Mouse (Mus musculus) limb, embryonic 14.5 days (tissue): Measurements from ENCODE around the gene Cx3cr1. TPM values are rescaled to one million over a fixed set of nuclear protein-coding genes. Genes with fewer than 3 reads are reported as not detected.

Source experiments
- ATAC-seq: fragments of 200-750 bp; cut with Nextera tagmentation; 2 replicates; pipeline ENCODE4 v1.8.0; 2017; ENCODE audit warnings: low read depth, moderate number of reproducible peaks, moderate TSS enrichment; ENCODE audit not compliant: low FRiP score
- DNase-seq: peaks from one replicate; pipeline ENCODE4 v3.0.0-alpha.2; 2015; ENCODE audit warnings: low spot score
- H3K27ac ChIP-seq: fragments of 300-500 bp; sonication (generic); replicated peaks from 2 replicates; pipeline ENCODE4 v1.5.1; 2014; ENCODE audit warnings: low read depth, mild to moderate bottlenecking, low read length, moderate library complexity, mixed read lengths
- H3K27me3 ChIP-seq: fragments of 300-500 bp; sonication (generic); 2 replicates; pipeline ENCODE4 v1.6.1; 2014; ENCODE audit warnings: low read length, mixed read lengths; ENCODE audit not compliant: control insufficient read depth, insufficient read depth
- H3K36me3 ChIP-seq: fragments of 300-500 bp; sonication (generic); 2 replicates; pipeline ENCODE4 v1.6.1; 2014; ENCODE audit warnings: mild to moderate bottlenecking, low read length, moderate library complexity, mixed read lengths; ENCODE audit not compliant: control insufficient read depth, insufficient read depth
- H3K4me1 ChIP-seq: fragments of 300-500 bp; sonication (generic); 2 replicates; pipeline ENCODE4 v1.6.1; 2014; ENCODE audit warnings: antibody characterized with exemption, low read length, mixed read lengths; ENCODE audit not compliant: control insufficient read depth, insufficient read depth
- H3K4me2 ChIP-seq: fragments of 300-500 bp; sonication (generic); replicated peaks from 2 replicates; pipeline ENCODE4 v1.6.1; 2014; ENCODE audit warnings: low read depth, mild to moderate bottlenecking, low read length, moderate library complexity; ENCODE audit not compliant: severe bottlenecking
- H3K4me3 ChIP-seq: fragments of 300-500 bp; sonication (generic); replicated peaks from 2 replicates; pipeline ENCODE4 v1.5.1; 2014; ENCODE audit warnings: low read length
- H3K9ac ChIP-seq: fragments of 300-500 bp; sonication (generic); 2 replicates; pipeline ENCODE4 v1.6.1; 2014; ENCODE audit warnings: mild to moderate bottlenecking, low read depth, low read length, moderate library complexity; ENCODE audit not compliant: severe bottlenecking
- H3K9me3 ChIP-seq: fragments of 300-500 bp; sonication (generic); 2 replicates; pipeline ENCODE4 v1.6.1; 2016; ENCODE audit warnings: low read length; ENCODE audit not compliant: control insufficient read depth
- POLR2A ChIP-seq: fragments of 200-500 bp; IDR thresholded peaks from 2 replicates; pipeline ENCODE4 v1.8.0; 2012; ENCODE audit warnings: inconsistent platforms, mild to moderate bottlenecking, moderate library complexity, borderline replicate concordance; ENCODE audit not compliant: insufficient read depth, insufficient read length; ENCODE audit errors: extremely low read depth
- WGBS: fragments of 180-500 bp; shearing (Covaris S2); extraction: QIAGEN DNeasy Blood & Tissue Kit; methylation state at CpG from one replicate; pipeline ENCODE4 v1.1.7; 2014; 5-methylcytosine and 5-hydroxymethylcytosine counted together
- polyA plus RNA-seq, 2 experiments: library from polyadenylated mRNA; depleted of rRNA in 1 of 2; stranded (reverse) in 1 of 2; unstranded in 1 of 2; fragments of >200 nt; fragmentation: Nextera tagmentation in 1 of 2; extraction: Ambion mirVana in 1 of 2; gene quantifications; 2 replicates each; pipeline versions ENCODE4 v1.2.1 to v1.2.3; 2012 to 2014

The Cx3cr1 gene
- polyA plus RNA-seq, 2 experiments: 10.1 to 11.0 TPM

- no peak for TF ChIP-seq POLR2A
- WGBS: 69% methylated on average over 4 of the region's 4 CpGs
- H3K27me3 ChIP-seq: no peaks in the 10 kb centered on the region
- H3K36me3 ChIP-seq: no peaks in the 10 kb centered on the region
- no peak overlapping the region for H3K4me3 ChIP-seq
- no peaks in the 10 kb centered on the region for H3K9me3 ChIP-seq
- H3K9ac ChIP-seq: no peak overlapping the region
- H3K27ac ChIP-seq: no peak overlapping the region
- H3K4me2 ChIP-seq: no peak overlapping the region
- DNase-seq: no peak
- H3K4me1 ChIP-seq: peaks cover 22% of the 10 kb centered on the region; the same call in 1 of the 2 replicates
- no peak for ATAC-seq
Observed at GRCm38 (mm10) chr9:119938496-119938895, 131.2 kb downstream of the Cx3cr1 start.

- H3K9ac ChIP-seq: peak within 1 kb of the TSS; percentile 73
- no peaks in the 10 kb centered on the region for H3K9me3 ChIP-seq
- TF ChIP-seq POLR2A: peak; percentile 85; the same call in 1 of the 2 replicates
- DNase-seq: peak; percentile 95
- H3K36me3 ChIP-seq: peaks cover 8% of the 10 kb centered on the region
- 3% methylated on average over 38 of the region's 40 CpGs for WGBS
- ATAC-seq: peak; percentile 97
- no peaks in the 10 kb centered on the region for H3K27me3 ChIP-seq
- H3K4me2 ChIP-seq: peak within 1 kb of the TSS; percentile 76
- H3K4me3 ChIP-seq: peak within 1 kb of the TSS; percentile 71
- peaks cover 22% of the 10 kb centered on the region; the same call in 1 of the 2 replicates for H3K4me1 ChIP-seq
- peak within 1 kb of the TSS; percentile 52 for H3K27ac ChIP-seq
Observed at GRCm38 (mm10) chr9:119937005-119937773, 132.5 kb downstream of the Cx3cr1 start, which contains the start of the genes Gorasp1 and Ttc21a. Gene Gorasp1 (minus strand): TSS chr9:119937565. Gene Ttc21a (plus strand): TSS chr9:119937606.

- Histone ChIP-seq H3K27ac (no peak overlapping the region), H3K4me2 (no peak overlapping the region), H3K36me3 (peaks cover 42% of the 10 kb centered on the region), H3K4me3 (no peak overlapping the region), H3K4me1 (peaks cover 6% of the 10 kb centered on the region; the same call in 1 of the 2 replicates), H3K9me3 (no peaks in the 10 kb centered on the region), H3K9ac (no peak overlapping the region), H3K27me3 (no peaks in the 10 kb centered on the region)
- no peak for TF ChIP-seq POLR2A
- ATAC-seq: no peak
- WGBS: 86% methylated on average over 6 of the region's 6 CpGs
- no peak for DNase-seq
Observed at GRCm38 (mm10) chr9:119933675-119934074, 136.0 kb downstream of the Cx3cr1 start.

GRCm38 (mm10) chr9:119932358-119932757 lies 137.3 kb downstream of the Cx3cr1 start:
- H3K9ac ChIP-seq: no peak overlapping the region
- no peaks in the 10 kb centered on the region for H3K27me3 ChIP-seq
- H3K4me3 ChIP-seq: no peak overlapping the region
- TF ChIP-seq POLR2A: no peak
- no peak overlapping the region for H3K27ac ChIP-seq
- H3K36me3 ChIP-seq: peaks cover 55% of the 10 kb centered on the region
- H3K4me2 ChIP-seq: no peak overlapping the region
- ATAC-seq (no peak), DNase-seq (no peak)
- H3K9me3 ChIP-seq: no peaks in the 10 kb centered on the region
- H3K4me1 ChIP-seq: peaks cover 6% of the 10 kb centered on the region; the same call in 1 of the 2 replicates
- 89% methylated on average over 12 of the region's 12 CpGs for WGBS

GRCm38 (mm10) chr9:119926497-119926896 lies 143.2 kb downstream of the Cx3cr1 start:
- 85% methylated on average over 5 of the region's 5 CpGs for WGBS
- H3K36me3 ChIP-seq: peaks cover 89% of the 10 kb centered on the region

More at GRCm38 (mm10) chr9:119926497-119926896, 143.2 kb downstream of the Cx3cr1 start:
- no peak for TF ChIP-seq POLR2A
- ATAC-seq (no peak), DNase-seq (no peak)
- Histone ChIP-seq H3K9me3 (no peaks in the 10 kb centered on the region), H3K27me3 (no peaks in the 10 kb centered on the region), H3K9ac (no peak overlapping the region), H3K27ac (no peak overlapping the region), H3K4me3 (no peak overlapping the region), H3K4me2 (no peak overlapping the region), H3K4me1 (no peaks in the 10 kb centered on the region)
